Mouse (Mus musculus) CD4-positive helper T cell, adult 2 months (primary cell): ENCODE measurements at regions not wholly inside any gene's neighbourhood (a gene's known extent, or its start where the extent isn't known, plus 50 kb on each side); places are given as distances from the start of the nearest gene placed in this dataset.

Experiments
- DNase-seq: peaks from one replicate; pipeline ENCODE4 v3.0.0-alpha.2; 2012; ENCODE audit warnings: low read depth, missing footprints, low spot score

DNA sequence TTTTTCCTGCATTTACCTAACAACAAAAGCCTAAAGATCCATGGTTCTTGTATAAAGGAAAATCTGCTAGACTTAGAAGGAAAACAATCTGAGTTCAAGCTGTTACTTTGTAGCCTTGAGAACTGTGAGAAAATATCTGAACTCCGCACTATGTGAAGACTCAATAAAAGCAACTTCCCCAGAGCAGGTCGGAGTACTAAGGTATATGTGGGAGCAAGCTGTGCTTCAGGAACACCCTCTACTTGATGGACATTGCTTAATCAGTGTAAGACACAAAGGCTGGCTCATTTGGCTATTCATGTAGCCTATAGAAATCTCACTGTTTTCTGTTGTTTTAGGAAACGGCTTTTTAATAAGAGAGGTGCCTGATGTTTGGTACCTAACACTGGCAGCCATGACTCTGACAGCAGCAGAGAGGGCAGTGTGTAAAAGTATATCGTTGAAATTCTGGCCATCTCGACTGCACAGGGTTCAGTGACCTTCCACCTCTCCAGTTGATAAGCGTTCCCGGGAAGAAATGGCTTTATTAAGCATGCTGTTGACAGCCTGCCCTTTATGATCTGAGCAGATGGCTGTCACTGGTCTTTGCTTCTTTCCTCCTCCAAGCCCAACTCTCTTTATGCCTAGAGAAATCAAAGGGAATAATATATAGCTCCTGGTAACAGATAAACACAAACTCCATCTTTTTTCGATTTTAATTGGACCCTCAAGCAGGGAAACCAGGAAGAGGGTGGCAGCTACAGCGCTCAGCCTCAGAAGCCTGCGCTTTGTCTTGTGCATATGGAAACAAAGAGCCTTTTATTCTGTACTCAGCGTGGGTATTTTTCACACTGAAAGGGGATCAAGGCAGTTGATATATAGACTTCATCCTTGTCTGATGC is 443.7 kb upstream of the Sel1l start:
- no peak for DNase-seq

DNA sequence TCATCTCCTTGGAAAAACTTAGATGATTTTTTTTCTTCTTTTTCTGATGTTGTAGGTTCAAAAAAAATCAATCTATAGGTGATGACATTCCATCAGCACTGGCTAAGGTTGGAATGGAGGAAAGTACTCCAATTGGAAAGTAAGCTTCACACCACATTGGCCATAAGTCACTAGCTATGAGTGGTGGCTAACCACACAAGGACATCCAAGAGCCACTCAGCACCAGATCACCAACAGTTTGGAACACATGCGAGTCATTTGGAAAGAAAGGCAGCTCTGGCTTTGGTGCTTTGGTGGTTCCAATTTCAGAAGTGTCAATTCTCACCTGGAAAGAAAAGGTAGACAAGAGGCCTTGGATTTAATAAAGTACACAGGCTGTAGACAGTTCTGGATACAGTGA is 442.5 kb upstream of the Sel1l start:
- no peak for DNase-seq

DNA sequence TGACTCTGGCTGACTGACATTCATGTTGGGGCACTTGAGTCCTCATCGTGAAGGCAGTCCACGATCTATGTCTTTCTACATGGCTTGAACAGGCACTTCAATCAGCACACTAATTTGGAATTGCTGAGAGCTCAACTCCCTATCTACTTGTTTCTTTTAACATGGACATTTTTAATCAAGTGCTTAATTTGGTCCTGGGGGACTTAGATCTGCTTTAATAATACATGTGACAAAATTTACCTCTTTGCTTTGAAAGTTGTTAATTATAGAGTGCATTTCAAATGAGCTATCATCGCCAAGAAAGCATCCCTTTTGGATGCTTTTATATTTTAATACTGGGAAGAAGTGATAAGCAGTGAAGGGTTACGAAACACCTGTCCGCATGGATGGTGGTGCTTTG is 436.6 kb upstream of the Sel1l start:
- DNase-seq = no peak

DNA sequence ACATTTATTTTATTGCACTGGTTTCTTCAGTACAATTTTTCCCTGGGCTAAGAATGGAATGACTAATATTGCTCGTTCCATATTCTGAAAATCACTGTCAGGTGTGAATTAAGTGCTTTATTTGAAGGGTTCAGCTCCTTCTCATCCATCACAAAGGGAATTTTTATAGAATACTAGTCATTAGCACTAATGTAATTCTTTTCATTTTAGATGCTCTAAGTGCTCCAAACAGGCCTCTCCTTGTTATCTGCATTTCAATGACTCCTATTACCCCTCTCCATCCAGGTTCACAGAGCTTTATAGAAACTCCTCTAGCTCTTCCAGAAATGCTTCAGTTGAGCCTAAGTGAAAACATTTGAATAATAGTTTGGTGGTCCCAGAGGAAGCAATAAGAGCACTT is 431.5 kb upstream of the Sel1l start:
- no peak for DNase-seq

DNA sequence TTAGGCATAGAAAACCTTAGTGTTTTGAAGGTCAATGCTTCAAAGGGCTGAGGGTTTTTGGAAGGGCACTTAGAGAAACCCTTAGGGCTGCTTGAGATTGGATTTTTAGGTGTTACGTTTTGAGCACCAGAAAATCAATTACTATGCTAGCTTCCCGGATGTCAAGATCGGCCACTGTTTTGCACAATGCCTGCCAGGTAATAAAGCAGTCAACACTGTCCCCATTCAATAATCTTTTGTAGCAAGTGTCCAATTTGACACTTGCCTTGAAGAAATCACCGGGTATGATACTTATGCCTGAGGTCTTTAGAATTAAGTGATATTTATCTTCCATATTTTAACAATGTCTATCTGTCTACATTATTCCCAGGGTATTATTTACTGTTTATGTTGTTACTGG is 403.0 kb upstream of the Sel1l start:
- no peak for DNase-seq

DNA sequence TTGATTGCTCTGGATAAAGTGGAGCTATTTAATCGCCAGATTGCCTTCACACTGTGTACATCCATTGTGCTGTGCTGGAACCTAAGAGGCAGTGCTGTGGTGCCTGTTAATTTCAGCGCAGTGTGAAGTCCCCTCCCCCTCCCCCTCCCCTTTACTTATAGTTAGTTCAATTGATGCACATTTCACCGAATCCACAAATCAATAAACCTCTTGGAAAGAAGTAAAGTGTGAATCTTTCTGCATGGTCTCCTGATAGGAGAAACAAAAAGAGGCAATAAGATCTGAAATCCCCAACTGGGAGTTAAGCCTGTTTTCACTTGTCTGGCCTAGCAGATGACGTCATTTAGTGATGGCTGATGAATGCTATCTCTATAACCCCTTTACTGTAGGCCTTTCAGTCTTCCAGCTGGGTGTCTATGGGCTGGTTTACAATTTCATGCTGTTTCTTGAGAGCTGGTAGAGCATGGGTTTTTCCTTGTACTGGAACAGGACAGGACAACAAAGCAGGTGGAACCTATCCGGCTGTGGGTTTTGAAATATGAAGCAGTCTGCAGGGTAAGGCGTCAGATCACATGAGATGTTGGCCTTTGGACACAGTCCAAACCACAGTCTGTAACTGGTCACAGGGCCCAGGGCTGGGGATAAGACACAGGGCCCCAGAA is 398.0 kb upstream of the Sel1l start:
- no peak for DNase-seq

DNA sequence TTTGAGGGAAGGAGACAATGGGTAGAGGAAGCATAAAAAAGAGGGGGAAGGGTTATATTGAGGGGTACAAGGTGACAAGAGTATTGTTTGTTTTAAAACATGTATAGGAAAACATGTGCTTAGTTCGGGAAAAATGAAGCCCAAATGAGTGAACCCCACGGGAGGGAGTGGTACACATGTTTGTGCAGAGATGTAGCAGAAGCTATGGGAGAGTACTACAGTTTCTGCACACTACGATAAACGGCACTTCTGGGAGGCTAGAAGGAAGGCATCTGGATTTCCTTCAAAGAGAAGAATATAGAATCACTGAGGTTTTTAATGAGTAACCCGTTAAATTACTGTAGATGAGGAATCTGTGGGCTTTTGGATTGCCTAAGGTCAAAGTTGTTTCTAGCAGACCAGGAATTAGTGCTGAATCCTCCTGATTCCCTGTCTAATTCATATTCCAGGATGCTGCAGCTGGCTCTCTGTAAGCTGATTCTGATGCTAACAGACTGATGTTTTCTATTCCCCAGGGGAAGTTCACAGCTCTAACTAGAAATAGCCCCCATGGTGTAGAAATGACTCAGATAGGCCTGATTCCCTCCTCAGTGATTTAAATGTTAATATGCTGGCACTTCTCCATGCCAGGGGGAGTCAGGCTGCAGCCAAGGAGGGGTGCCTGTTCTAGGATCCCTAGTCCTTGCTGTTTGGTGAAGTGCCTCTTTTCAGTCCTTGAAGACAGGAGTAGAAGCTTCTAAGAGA is 391.2 kb upstream of the Sel1l start:
- no peak for DNase-seq

DNA sequence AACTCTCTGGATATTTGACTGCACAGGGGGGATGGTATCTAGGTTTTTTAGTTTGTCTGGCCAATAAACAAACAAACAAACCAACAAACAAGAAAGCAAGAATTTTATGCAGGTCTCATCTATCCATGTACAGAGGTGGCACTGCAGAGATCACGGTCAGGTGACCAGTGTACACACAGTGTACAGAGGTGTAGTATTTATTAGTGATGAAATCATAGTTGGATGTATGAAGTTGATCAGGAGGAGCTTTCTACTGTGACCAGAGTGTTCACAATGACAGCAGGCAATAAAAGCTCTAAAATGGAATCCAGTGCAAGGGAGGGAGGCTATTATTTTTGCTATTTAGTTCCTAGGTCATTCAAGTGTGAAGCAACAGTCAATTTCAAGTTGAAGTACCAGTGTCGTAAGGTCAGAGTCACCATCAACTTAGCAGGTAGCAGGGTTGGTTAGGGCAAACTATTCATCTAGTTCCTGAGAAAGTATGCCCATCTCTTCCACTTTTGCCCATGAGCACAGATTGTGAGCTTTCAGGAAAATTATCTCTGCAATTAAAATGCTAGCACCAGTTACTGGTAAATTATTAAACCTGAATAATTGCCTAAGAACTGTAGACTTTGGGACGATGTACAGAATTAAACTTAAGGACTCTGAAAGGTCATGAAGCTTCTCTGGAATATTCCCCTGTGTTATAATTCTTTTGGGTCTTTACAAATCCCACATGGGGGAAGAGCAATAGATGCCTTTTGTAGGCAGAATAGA is 384.9 kb upstream of the Sel1l start:
- DNase-seq = no peak

DNA sequence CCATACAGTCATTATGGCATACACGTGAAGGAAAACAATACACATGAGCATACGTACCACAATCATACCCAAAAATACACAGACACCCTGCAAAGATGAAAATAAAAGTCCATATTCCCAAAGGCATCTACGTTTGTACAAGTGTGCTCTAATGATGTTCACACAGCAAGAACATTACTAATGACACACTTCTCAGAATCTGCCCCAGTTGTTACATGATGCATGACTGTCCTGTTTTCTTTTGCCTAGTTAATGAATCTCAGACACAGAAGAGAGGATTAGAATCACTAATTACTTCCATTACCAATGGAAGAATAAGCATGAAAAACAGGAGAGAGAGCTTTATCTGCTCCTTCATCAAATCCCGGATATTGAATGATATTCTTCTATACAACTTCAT is 379.6 kb upstream of the Sel1l start:
- DNase-seq = no peak

DNA sequence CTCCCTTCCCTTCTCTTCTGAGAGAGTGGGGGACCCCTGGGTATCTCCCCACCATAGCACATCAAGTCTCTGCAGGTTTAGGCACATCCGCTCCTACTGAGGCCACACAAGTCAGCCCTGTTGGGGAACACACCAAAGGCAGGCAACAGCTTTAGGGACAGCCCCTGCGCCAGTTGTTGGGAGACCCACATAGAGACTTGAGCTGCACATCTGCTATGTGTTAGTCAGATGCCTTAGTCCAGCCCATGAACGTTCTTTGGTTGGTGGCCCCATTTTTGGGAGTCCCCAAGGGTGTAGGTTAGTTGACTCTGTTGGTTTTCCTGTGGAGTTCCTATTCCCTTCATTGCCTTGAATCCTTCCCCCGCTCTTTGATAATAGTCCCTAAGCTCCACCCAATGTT is 354.4 kb upstream of the Sel1l start:
- DNase-seq = no peak

DNA sequence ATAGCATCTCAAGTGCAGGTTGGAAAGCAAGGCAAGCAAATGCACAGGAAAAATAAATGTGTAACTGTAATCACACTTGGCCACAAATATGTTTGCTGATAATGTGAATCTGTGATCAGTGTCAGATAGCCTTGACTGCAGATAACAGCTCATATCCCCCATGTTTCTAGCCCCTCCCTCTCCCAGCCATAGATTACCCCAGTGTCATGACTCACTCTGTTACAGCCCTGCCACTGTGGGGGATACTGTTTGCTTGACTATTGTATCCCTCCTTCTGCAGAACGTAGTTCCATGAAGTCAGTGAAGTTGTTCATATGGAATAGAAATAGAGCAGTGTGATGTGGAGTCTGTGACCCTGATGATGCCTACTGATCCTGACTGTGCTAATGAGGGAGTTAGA is 351.6 kb upstream of the Sel1l start:
- no peak for DNase-seq

DNA sequence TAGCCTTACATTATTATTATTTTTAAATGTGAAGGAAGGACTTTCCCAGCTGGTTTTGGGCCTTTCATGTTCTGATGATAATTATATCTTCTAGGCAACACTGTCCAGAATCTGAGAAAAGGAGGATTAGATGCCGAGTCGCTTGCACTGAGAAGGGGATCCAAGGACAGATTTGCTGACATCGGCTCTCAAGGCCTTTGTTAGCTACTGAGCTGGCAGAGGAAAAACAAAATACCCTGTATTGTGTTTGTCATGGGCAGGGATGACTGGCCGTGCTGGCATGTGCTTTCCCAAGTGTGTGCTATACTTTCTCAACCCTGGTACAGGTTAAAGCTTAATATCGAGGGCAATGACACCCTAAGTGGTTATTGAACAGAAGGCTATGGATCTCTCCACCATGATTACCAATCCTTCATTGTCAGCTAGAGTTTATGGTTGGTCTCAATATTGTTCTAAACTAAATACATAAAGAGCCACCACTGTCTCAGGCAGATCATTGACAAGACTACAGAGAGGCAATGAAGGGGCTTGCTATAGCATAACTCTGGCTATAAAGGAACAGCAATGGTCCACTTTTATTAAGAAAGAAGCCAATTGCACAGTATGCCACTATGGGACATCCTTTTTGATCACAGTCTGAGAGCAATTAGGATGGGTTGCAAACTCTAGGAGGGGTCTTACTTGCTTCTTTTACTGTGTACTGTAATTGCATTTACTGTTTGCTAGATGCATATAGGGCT is 350.0 kb upstream of the Sel1l start:
- DNase-seq = no peak

DNA sequence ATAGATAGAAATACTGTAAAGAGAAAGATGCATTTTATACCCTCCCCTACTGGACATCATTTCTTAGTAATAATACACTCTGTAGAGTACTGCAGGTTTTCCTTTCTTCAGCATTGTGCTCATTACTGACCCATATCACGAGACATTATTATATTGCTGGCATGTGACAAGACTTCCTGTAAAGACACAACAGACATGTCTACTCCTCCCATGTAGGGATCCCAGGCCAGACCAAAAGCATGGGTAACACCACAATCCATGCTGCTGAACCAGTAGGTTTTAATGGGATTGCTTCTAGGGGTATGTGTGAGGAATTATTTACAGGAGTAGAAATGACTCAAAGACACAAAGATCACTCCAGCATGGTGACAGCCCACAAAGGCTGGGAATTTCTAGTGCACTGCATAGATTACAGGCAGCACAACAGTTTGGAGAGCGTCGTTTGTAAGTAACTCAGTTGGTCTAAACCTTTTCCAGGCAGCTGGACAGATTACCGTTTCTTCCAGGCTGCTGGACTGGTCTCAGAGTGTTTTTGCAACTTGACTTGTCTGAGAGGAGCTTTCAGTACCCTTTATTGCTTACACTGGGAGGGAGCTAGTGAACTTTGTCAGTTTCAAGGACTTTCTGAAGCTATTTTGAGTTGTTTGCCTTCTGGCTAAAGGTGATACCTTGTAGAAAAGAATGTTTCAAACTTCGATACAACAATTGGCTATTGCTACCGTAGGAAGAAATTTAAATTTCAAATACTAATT is 345.2 kb upstream of the Sel1l start:
- no peak for DNase-seq

DNA sequence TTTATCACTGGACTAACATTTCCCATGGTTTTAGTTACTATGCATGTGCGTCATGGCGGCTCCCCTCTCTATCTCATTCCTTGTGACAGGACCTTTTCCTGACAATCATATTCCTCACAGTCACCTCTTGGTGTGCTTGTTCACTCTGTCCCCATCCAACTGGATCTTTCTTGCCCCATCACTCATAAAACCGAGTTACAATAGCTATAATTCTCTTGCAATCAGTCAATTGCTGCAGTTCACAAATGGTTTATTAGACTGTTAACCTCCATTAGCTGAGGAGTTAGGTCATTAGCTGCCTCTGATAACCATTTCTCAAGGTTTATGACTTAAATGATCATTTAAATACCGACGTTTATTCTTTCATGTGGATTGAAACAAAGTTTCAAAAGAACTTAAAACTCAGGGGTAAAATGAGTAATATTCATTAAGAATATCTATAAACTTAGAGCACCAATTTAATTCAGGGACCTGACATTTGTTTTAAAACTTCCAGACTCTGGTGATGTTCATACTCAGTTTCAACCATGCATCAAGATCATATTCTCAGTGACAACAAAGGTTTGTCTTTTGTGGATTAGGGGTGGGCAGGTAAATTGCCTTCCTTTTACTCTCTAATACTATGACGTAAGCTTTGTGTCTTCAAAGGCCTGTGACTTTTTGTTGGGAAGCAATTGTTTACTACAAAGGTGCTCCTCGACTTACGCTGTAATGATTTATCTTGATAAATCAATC is 344.4 kb upstream of the Sel1l start:
- DNase-seq = no peak

DNA sequence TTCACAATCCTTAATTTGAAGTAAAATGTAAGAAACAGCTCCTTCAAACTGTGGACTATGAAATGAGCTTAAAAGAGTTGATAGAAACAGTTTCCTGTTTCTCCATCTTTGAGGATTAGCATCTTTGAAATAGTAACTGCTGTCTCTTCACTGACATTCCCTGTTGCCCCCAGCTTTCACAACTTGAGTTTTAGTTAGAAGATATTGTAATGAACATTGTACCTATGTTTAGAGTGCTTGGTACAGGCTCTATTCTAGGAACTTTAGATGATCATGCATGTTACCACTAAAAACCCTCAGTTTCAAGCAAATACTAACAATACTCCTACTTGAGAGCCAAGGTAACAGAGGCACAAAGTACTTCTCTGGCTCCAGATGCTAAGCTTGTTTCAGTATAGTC is 340.1 kb upstream of the Sel1l start:
- DNase-seq = no peak

DNA sequence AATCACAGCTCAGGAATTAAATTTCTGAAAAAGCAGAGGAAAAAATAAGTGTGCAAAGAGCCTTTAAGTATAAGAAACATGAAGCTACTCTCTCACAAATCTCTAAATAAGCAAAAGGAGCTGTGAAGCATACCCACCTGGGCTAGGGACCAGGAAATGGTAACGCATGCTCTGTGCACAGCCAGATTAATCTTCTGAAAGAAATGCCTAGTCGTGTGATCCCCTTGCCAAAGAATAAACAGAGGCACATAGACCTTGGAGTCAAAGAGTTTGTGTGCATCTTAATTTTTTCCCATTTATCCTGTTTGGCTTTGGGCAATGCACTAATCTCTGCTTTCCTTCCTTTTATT is 338.2 kb upstream of the Sel1l start:
- no peak for DNase-seq

DNA sequence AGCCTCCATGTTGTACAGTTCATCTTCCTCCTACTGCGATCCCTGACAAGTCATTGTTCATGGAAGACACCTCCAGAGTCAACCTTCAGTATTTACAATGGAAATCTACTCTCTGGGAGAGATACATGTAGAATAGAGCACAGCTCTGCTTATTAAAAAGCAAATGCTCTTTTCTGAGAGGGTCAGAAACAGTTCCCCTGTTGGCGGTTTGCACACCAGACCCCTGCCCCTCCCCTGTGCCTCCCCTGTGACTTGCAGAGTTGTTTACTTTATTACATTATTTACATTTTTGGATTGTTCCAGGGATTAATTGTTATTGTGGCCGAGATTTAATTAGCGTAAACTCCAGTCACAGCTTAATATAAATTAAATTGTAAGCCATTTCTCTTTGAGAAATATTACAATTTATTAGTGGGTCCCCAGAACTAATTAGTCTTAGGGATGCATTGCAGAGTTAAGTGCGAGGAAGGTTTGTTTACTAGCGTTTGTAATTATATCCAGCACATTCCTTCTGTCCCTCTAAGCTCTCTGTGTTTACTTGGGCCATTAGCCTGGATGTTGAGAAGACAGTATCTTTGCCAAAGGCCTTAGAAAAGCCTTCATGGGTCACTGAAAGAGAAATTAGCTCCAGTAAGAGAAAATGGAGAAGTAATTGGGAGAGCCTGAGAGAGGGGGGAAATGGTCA is 337.6 kb upstream of the Sel1l start:
- no peak for DNase-seq

DNA sequence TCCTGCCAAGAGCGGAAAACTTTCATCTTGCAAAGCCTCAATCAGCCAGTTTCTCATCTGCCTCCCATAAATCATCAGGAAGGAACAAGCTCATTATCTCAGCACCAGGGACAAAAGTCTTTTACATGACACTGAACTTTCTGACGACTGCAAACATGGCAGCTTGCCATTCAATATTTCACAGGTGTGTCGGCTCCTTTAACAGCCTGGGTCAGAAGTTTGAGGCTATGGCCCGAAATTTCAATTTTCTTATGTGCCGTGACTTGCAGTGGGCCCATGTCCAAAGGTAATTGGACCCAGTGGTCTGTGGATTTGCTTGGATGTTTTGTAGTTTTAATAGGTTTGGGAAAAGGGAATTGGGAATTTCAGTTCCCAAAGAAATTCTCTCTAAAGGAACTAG is 330.3 kb upstream of the Sel1l start:
- no peak for DNase-seq

DNA sequence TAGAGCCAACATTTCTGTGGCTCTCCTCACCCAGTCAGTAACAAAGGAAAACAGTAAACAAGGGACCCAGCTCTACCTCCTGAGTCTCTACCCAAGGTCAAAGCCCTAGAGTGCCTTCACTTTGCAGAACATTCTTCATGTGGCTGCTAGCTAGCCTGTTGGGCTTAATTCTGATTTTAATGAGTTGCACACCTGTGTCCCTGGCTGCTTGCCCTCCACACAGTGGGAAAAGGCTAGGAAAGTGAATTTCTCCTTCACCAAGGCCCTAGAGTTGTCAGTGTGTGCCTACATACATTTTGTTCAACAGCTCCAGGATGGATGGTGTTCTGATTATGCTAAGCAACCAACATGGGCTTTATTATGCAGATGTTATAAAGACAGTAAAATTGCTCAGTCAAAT is 307.8 kb upstream of the Sel1l start:
- DNase-seq = no peak

DNA sequence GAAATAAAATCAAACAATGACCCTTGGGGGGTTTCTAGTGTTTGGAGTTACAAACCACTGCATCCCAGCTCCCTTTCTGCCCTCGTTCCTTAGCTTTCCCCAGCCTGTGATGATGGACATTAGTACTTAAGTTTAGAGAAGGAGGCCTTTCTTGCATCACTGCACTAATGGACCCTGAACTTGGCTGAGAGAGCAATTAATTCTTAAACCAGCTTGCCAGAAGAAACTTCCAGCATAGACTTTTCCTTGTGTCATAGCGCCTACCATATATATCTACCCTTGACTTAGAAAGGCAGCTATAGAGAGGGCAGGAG is 303.9 kb upstream of the Sel1l start:
- DNase-seq = no peak
